Mouse (Mus musculus): Measurements from ENCODE around the gene Ugt1a9. TPM values are rescaled to one million over a fixed set of nuclear protein-coding genes. Genes with fewer than 3 reads are reported as not detected.

Ugt1a9 gene
- polyA plus RNA-seq, 1 experiment = not detected

- Histone ChIP-seq H3K27ac (ENCODE audit: insufficient read depth, low read length) (no peak overlapping the region), H3K27me3 (ENCODE audit: control insufficient read depth, insufficient read depth, low read length) (no peaks in the 10 kb centered on the region), H3K4me1 (ENCODE audit: control insufficient read depth, insufficient read depth, insufficient read length) (peaks cover 9% of the 10 kb centered on the region; the same call in 1 of the 2 replicates), H3K4me3 (ENCODE audit: extremely low read depth, insufficient read depth, insufficient read length) (no peak overlapping the region), H3K36me3 (ENCODE audit: control insufficient read depth, insufficient read depth, low read length) (no peaks in the 10 kb centered on the region)
- WGBS = 59% methylated on average over 4 of the region's 4 CpGs
- no peak for TF ChIP-seq POLR2A (IDR thresholded peaks at IDR 0.05; ENCODE audit: low read depth, low read length)
- no peak for TF ChIP-seq CTCF (IDR thresholded peaks at IDR 0.05; ENCODE audit: extremely low read depth, insufficient read depth, insufficient read length, insufficient replicate concordance)
- no peak for DNase-seq (ENCODE audit: low read depth in 1 of 2, low spot score in 2 of 2)
Observed at GRCm38 (mm10) chr1:88248658-88249057, 178.1 kb downstream of the Ugt1a9 start.

GRCm38 (mm10) chr1:88249596-88249995 lies 179.0 kb downstream of the Ugt1a9 start:
- Histone ChIP-seq H3K27ac (ENCODE audit: insufficient read depth, low read length) (no peak overlapping the region), H3K4me3 (ENCODE audit: extremely low read depth, insufficient read depth, insufficient read length) (no peak overlapping the region), H3K27me3 (ENCODE audit: control insufficient read depth, insufficient read depth, low read length) (no peaks in the 10 kb centered on the region), H3K4me1 (ENCODE audit: control insufficient read depth, insufficient read depth, insufficient read length) (peaks cover 10% of the 10 kb centered on the region; the same call in 1 of the 2 replicates), H3K36me3 (ENCODE audit: control insufficient read depth, insufficient read depth, low read length) (no peaks in the 10 kb centered on the region)
- 80% methylated on average over 7 of the region's 7 CpGs for WGBS
- TF ChIP-seq CTCF (IDR thresholded peaks at IDR 0.05; ENCODE audit: extremely low read depth, insufficient read depth, insufficient read length, insufficient replicate concordance) = no peak
- TF ChIP-seq POLR2A (IDR thresholded peaks at IDR 0.05; ENCODE audit: low read depth, low read length) = no peak
- DNase-seq (ENCODE audit: low read depth in 1 of 2, low spot score in 2 of 2) = no peak

- WGBS = 84% methylated on average over 5 of the region's 5 CpGs
- Histone ChIP-seq H3K27me3 (ENCODE audit: control insufficient read depth, insufficient read depth, low read length) (no peaks in the 10 kb centered on the region), H3K36me3 (ENCODE audit: control insufficient read depth, insufficient read depth, low read length) (no peaks in the 10 kb centered on the region), H3K4me3 (ENCODE audit: extremely low read depth, insufficient read depth, insufficient read length) (no peak overlapping the region), H3K4me1 (ENCODE audit: control insufficient read depth, insufficient read depth, insufficient read length) (peaks cover 10% of the 10 kb centered on the region; the same call in 1 of the 2 replicates), H3K27ac (ENCODE audit: insufficient read depth, low read length) (no peak overlapping the region)
- DNase-seq (ENCODE audit: low read depth in 1 of 2, low spot score in 2 of 2) = no peak
- TF ChIP-seq CTCF (IDR thresholded peaks at IDR 0.05; ENCODE audit: extremely low read depth, insufficient read depth, insufficient read length, insufficient replicate concordance) (no peak), POLR2A (IDR thresholded peaks at IDR 0.05; ENCODE audit: low read depth, low read length) (no peak)
Observed at GRCm38 (mm10) chr1:88250023-88250422, 179.4 kb downstream of the Ugt1a9 start.

- 49% methylated on average over 8 of the region's 8 CpGs for WGBS
- no peaks in the 10 kb centered on the region for H3K27me3 ChIP-seq (ENCODE audit: control insufficient read depth, insufficient read depth, low read length)
- H3K27ac ChIP-seq (ENCODE audit: insufficient read depth, low read length) = no peak overlapping the region
- TF ChIP-seq CTCF (IDR thresholded peaks at IDR 0.05; ENCODE audit: extremely low read depth, insufficient read depth, insufficient read length, insufficient replicate concordance) (no peak), POLR2A (IDR thresholded peaks at IDR 0.05; ENCODE audit: low read depth, low read length) (no peak)
- no peak overlapping the region for H3K4me3 ChIP-seq (ENCODE audit: extremely low read depth, insufficient read depth, insufficient read length)
- no peaks in the 10 kb centered on the region for H3K36me3 ChIP-seq (ENCODE audit: control insufficient read depth, insufficient read depth, low read length)
- no peak for DNase-seq (ENCODE audit: low read depth in 1 of 2, low spot score in 2 of 2)
- peaks cover 10% of the 10 kb centered on the region; the same call in 1 of the 2 replicates for H3K4me1 ChIP-seq (ENCODE audit: control insufficient read depth, insufficient read depth, insufficient read length)
Observed at GRCm38 (mm10) chr1:88253106-88253505, 182.5 kb downstream of the Ugt1a9 start.

GRCm38 (mm10) chr1:88253540-88253939 lies 182.9 kb downstream of the Ugt1a9 start:
- H3K27me3 ChIP-seq (ENCODE audit: control insufficient read depth, insufficient read depth, low read length) = no peaks in the 10 kb centered on the region
- H3K4me3 ChIP-seq (ENCODE audit: extremely low read depth, insufficient read depth, insufficient read length) = no peak overlapping the region
- H3K27ac ChIP-seq (ENCODE audit: insufficient read depth, low read length) = no peak overlapping the region
- H3K4me1 ChIP-seq (ENCODE audit: control insufficient read depth, insufficient read depth, insufficient read length) = peaks cover 10% of the 10 kb centered on the region; the same call in 1 of the 2 replicates
- TF ChIP-seq POLR2A (IDR thresholded peaks at IDR 0.05; ENCODE audit: low read depth, low read length) (no peak), CTCF (IDR thresholded peaks at IDR 0.05; ENCODE audit: extremely low read depth, insufficient read depth, insufficient read length, insufficient replicate concordance) (no peak)
- no peaks in the 10 kb centered on the region for H3K36me3 ChIP-seq (ENCODE audit: control insufficient read depth, insufficient read depth, low read length)
- DNase-seq (ENCODE audit: low read depth in 1 of 2, low spot score in 2 of 2) = no peak
- 66% methylated on average over 6 of the region's 6 CpGs for WGBS

- Histone ChIP-seq H3K4me3 (ENCODE audit: extremely low read depth, insufficient read depth, insufficient read length) (no peak overlapping the region), H3K36me3 (ENCODE audit: control insufficient read depth, insufficient read depth, low read length) (no peaks in the 10 kb centered on the region), H3K27ac (ENCODE audit: insufficient read depth, low read length) (no peak overlapping the region), H3K27me3 (ENCODE audit: control insufficient read depth, insufficient read depth, low read length) (no peaks in the 10 kb centered on the region), H3K4me1 (ENCODE audit: control insufficient read depth, insufficient read depth, insufficient read length) (peaks cover 18% of the 10 kb centered on the region; the same call in 1 of the 2 replicates)
- TF ChIP-seq POLR2A (IDR thresholded peaks at IDR 0.05; ENCODE audit: low read depth, low read length) (no peak), CTCF (IDR thresholded peaks at IDR 0.05; ENCODE audit: extremely low read depth, insufficient read depth, insufficient read length, insufficient replicate concordance) (no peak)
- WGBS = 80% methylated on average over 12 of the region's 12 CpGs
- DNase-seq (ENCODE audit: low read depth in 1 of 2, low spot score in 2 of 2) = no peak
Observed at GRCm38 (mm10) chr1:88254793-88255465, 184.3 kb downstream of the Ugt1a9 start.

- 64% methylated on average over 2 of the region's 2 CpGs for WGBS
- TF ChIP-seq CTCF (IDR thresholded peaks at IDR 0.05; ENCODE audit: extremely low read depth, insufficient read depth, insufficient read length, insufficient replicate concordance) = no peak
- TF ChIP-seq POLR2A (IDR thresholded peaks at IDR 0.05; ENCODE audit: low read depth, low read length) = no peak
- Histone ChIP-seq H3K4me1 (ENCODE audit: control insufficient read depth, insufficient read depth, insufficient read length) (peaks cover 21% of the 10 kb centered on the region; the same call in 1 of the 2 replicates), H3K4me3 (ENCODE audit: extremely low read depth, insufficient read depth, insufficient read length) (no peak overlapping the region), H3K27ac (ENCODE audit: insufficient read depth, low read length) (no peak overlapping the region), H3K36me3 (ENCODE audit: control insufficient read depth, insufficient read depth, low read length) (no peaks in the 10 kb centered on the region), H3K27me3 (ENCODE audit: control insufficient read depth, insufficient read depth, low read length) (no peaks in the 10 kb centered on the region)
- DNase-seq (ENCODE audit: low read depth in 1 of 2, low spot score in 2 of 2) = no peak
Observed at GRCm38 (mm10) chr1:88255466-88255857, 184.9 kb downstream of the Ugt1a9 start.
